Mouse (Mus musculus) forebrain, postnatal 0 days (tissue): ENCODE measurements around the gene Akap7. TPM values are rescaled to one million over a fixed set of nuclear protein-coding genes. Genes with fewer than 3 reads are reported as not detected.

Source experiments
- ATAC-seq: fragments of 200-750 bp; cut with Nextera tagmentation; 2 replicates; pipeline ENCODE4 v1.8.0; 2017; ENCODE audit warnings: mild to moderate bottlenecking, moderate library complexity
- DNase-seq: peaks from one replicate; pipeline ENCODE4 v3.0.0-alpha.2; 2015
- H3K27ac ChIP-seq: fragments of 300-500 bp; sonication (generic); 2 replicates; pipeline ENCODE4 v1.5.1; 2014; ENCODE audit warnings: low read depth, mild to moderate bottlenecking, antibody characterized with exemption, low read length, moderate library complexity, mixed read lengths
- H3K27me3 ChIP-seq: fragments of 300-500 bp; sonication (generic); 2 replicates; pipeline ENCODE4 v1.6.1; 2014; ENCODE audit warnings: mild to moderate bottlenecking, low read length, mixed read lengths; ENCODE audit not compliant: insufficient read depth
- H3K36me3 ChIP-seq: fragments of 300-500 bp; sonication (generic); 2 replicates; pipeline ENCODE4 v1.6.1; 2014; ENCODE audit warnings: mild to moderate bottlenecking, moderate library complexity; ENCODE audit not compliant: insufficient read depth
- H3K4me1 ChIP-seq: fragments of 300-500 bp; sonication (generic); 2 replicates; pipeline ENCODE4 v1.6.1; 2014; ENCODE audit warnings: antibody characterized with exemption; ENCODE audit not compliant: insufficient read depth
- H3K4me2 ChIP-seq: fragments of 300-500 bp; sonication (generic); 2 replicates; pipeline ENCODE4 v1.6.1; 2014; ENCODE audit warnings: low read depth, mild to moderate bottlenecking, moderate library complexity
- H3K4me3 ChIP-seq: fragments of 300-500 bp; sonication (generic); 2 replicates; pipeline ENCODE4 v1.5.1; 2014; ENCODE audit warnings: low read depth, low read length, mixed read lengths
- H3K9ac ChIP-seq: fragments of 300-500 bp; sonication (generic); 2 replicates; pipeline ENCODE4 v1.6.1; 2014; ENCODE audit warnings: mild to moderate bottlenecking
- H3K9me3 ChIP-seq: fragments of 300-500 bp; sonication (generic); 2 replicates; pipeline ENCODE4 v1.6.1; 2016; ENCODE audit warnings: low read length
- CTCF ChIP-seq: sonication (generic); IDR thresholded peaks from 2 replicates; pipeline ENCODE4 v1.5.1; 2016; ENCODE audit warnings: antibody characterized with exemption, control low read depth, low read depth
- WGBS: fragments of 180-500 bp; shearing (Covaris S2); extraction: QIAGEN DNeasy Blood & Tissue Kit; methylation state at CpG from one replicate; pipeline ENCODE4 v1.1.7; 2014; 5-methylcytosine and 5-hydroxymethylcytosine counted together
- polyA plus RNA-seq: library from polyadenylated mRNA; unstranded; fragments of >200 nt; fragmentation: Nextera tagmentation; extraction: Ambion mirVana; gene quantifications from 2 replicates; pipeline ENCODE4 v1.2.1, GENCODE M21; 2015
- total RNA-seq: library from RNA; depleted of rRNA; stranded (reverse); fragments of >200 nt; gene quantifications from 2 replicates; pipeline ENCODE4 v1.2.3, GENCODE M21; 2014

The Akap7 gene
- total and polyA plus RNA-seq, 2 experiments from 2014 or later, result 64.2 to 106 TPM

GRCm38 (mm10) chr10:25330094-25330493, 22.4 kb upstream of the Akap7 start:
- TF ChIP-seq CTCF, result no peak
- Histone ChIP-seq H3K27ac (no peak overlapping the region), H3K9me3 (no peaks in the 10 kb centered on the region), H3K27me3 (no peaks in the 10 kb centered on the region), H3K4me3 (no peak overlapping the region), H3K9ac (no peak overlapping the region), H3K4me2 (no peak overlapping the region), H3K4me1 (no peaks in the 10 kb centered on the region), H3K36me3 (no peaks in the 10 kb centered on the region)
- ATAC-seq (no peak), DNase-seq (no peak)
- WGBS, result 91% methylated on average over 7 of the region's 7 CpGs

GRCm38 (mm10) chr10:25327511-25327910, 19.8 kb upstream of the Akap7 start:
- no peak for TF ChIP-seq CTCF
- no peak overlapping the region for H3K4me2 ChIP-seq
- 75% methylated on average over 6 of the region's 6 CpGs for WGBS
- DNase-seq, result no peak
- H3K27ac ChIP-seq, result no peak overlapping the region
- H3K9ac ChIP-seq, result no peak overlapping the region
- no peaks in the 10 kb centered on the region for H3K4me1 ChIP-seq
- no peaks in the 10 kb centered on the region for H3K27me3 ChIP-seq
- ATAC-seq, result no peak
- H3K9me3 ChIP-seq, result no peaks in the 10 kb centered on the region
- no peak overlapping the region for H3K4me3 ChIP-seq
- no peaks in the 10 kb centered on the region for H3K36me3 ChIP-seq

GRCm38 (mm10) chr10:25325690-25326089, 18.0 kb upstream of the Akap7 start:
- WGBS, result 17% methylated on average over 4 of the region's 4 CpGs
- ATAC-seq, result no peak

GRCm38 (mm10) chr10:25321198-25321597, 13.5 kb upstream of the Akap7 start:
- TF ChIP-seq CTCF, result no peak
- no peak overlapping the region for H3K4me2 ChIP-seq
- H3K27ac ChIP-seq, result no peak overlapping the region
- DNase-seq (no peak), ATAC-seq (no peak)
- H3K4me1 ChIP-seq, result no peaks in the 10 kb centered on the region
- H3K9me3 ChIP-seq, result no peaks in the 10 kb centered on the region
- H3K9ac ChIP-seq, result no peak overlapping the region
- H3K36me3 ChIP-seq, result no peaks in the 10 kb centered on the region
- H3K4me3 ChIP-seq, result no peak overlapping the region
- WGBS, result 85% methylated on average over 4 of the region's 4 CpGs
- no peaks in the 10 kb centered on the region for H3K27me3 ChIP-seq

More at GRCm38 (mm10) chr10:25325690-25326089, 18.0 kb upstream of the Akap7 start:
- H3K4me2 ChIP-seq, result no peak overlapping the region
- DNase-seq, result peak; percentile 53
- H3K9ac ChIP-seq, result no peak overlapping the region
- no peaks in the 10 kb centered on the region for H3K9me3 ChIP-seq
- H3K27me3 ChIP-seq, result no peaks in the 10 kb centered on the region
- no peak overlapping the region for H3K27ac ChIP-seq
- no peaks in the 10 kb centered on the region for H3K36me3 ChIP-seq
- no peaks in the 10 kb centered on the region for H3K4me1 ChIP-seq
- TF ChIP-seq CTCF, result no peak
- H3K4me3 ChIP-seq, result no peak overlapping the region

GRCm38 (mm10) chr10:25319531-25319930, 11.9 kb upstream of the Akap7 start:
- H3K27ac ChIP-seq, result no peak overlapping the region
- H3K4me3 ChIP-seq, result no peak overlapping the region
- ATAC-seq (no peak), DNase-seq (no peak)
- TF ChIP-seq CTCF, result no peak
- H3K4me1 ChIP-seq, result no peaks in the 10 kb centered on the region
- no peaks in the 10 kb centered on the region for H3K9me3 ChIP-seq
- H3K27me3 ChIP-seq, result no peaks in the 10 kb centered on the region
- no peak overlapping the region for H3K9ac ChIP-seq
- H3K4me2 ChIP-seq, result no peak overlapping the region
- H3K36me3 ChIP-seq, result no peaks in the 10 kb centered on the region

GRCm38 (mm10) chr10:25318405-25318804, 10.7 kb upstream of the Akap7 start:
- Histone ChIP-seq H3K4me2 (no peak overlapping the region), H3K9ac (no peak overlapping the region), H3K9me3 (no peaks in the 10 kb centered on the region), H3K27ac (no peak overlapping the region), H3K36me3 (no peaks in the 10 kb centered on the region), H3K27me3 (no peaks in the 10 kb centered on the region), H3K4me1 (no peaks in the 10 kb centered on the region), H3K4me3 (no peak overlapping the region)
- no peak for ATAC-seq
- no peak for TF ChIP-seq CTCF
- 86% methylated on average over 5 of the region's 5 CpGs for WGBS
- DNase-seq, result no peak

- Histone ChIP-seq H3K9ac (no peak overlapping the region), H3K4me1 (no peaks in the 10 kb centered on the region), H3K4me3 (no peak overlapping the region), H3K9me3 (no peaks in the 10 kb centered on the region), H3K36me3 (no peaks in the 10 kb centered on the region), H3K27me3 (no peaks in the 10 kb centered on the region), H3K4me2 (no peak overlapping the region), H3K27ac (no peak overlapping the region)
- ATAC-seq, result no peak
- no peak for DNase-seq
- no peak for TF ChIP-seq CTCF
Observed at GRCm38 (mm10) chr10:25317665-25318064, 10.0 kb upstream of the Akap7 start.
